Mouse (Mus musculus): Measurements from ENCODE around the gene Dpp4. TPM values are rescaled to one million over a fixed set of nuclear protein-coding genes. Genes with fewer than 3 reads are reported as not detected.
A peak's percentile ranks its signal among the peaks of the same experiment; 100 is the strongest.

The Dpp4 gene
- 14.5 and 15.2 TPM in 2 replicates for polyA plus RNA-seq (2015; fragmentation: Nextera tagmentation; extraction: Ambion mirVana)

DNA sequence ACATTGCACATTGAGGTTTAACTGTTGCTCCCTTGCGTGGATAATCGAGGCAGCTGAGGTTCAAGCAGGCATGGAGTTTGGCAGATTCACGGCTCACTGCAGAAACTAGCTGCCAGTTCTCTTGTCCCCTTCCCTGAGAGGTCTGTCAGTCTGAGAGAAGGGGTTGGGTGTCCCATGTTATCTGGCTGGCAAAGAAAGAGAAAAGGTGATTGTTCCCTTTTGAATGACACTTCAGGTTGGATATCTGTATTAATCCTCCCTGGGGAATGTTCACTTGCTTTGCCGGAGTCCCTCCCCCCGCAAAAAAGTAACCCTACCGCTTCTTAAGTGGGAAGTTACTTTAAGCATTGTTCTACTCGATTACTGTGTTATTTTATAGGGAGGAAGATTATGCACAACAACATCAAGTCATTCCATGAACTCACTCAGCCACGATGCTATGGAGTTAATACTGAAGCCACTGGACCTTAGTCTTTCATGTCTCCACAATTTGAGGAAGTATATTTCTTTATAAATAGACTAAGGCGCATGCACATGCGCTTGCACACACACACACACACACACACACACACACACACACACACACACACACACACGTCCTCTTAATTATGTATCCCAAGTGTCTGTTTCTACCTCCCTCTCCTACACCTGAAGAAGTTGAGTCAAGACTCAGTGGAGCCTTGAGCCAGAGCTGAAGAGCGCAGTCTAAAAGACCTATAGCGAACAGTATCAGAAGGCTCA lies at the start of gene Dpp4:
TSS of gene Dpp4 (minus strand) at position 151 of the 741 bp plus-strand sequence.
- Histone ChIP-seq H3K9ac (0 out of 2 replicates have a peak within 1 kb of the TSS, but pooled peaks have one; percentile 26), H3K4me1 (peaks cover 14% of the 10 kb centered on the region), H3K4me3 (peak within 1 kb of the TSS; percentile 45), H3K9me3 (no peaks in the 10 kb centered on the region), H3K27ac (no peak within 1 kb of the TSS), H3K4me2 (peak within 1 kb of the TSS; percentile 87), H3K36me3 (no peaks in the 10 kb centered on the region), H3K27me3 (peaks cover 18% of the 10 kb centered on the region)
- 48% methylated on average over 13 of the region's 13 CpGs for WGBS
- ATAC-seq (ENCODE audit: insufficient number of reproducible peaks, low FRiP score, low TSS enrichment, low read depth), result no peak

DNA sequence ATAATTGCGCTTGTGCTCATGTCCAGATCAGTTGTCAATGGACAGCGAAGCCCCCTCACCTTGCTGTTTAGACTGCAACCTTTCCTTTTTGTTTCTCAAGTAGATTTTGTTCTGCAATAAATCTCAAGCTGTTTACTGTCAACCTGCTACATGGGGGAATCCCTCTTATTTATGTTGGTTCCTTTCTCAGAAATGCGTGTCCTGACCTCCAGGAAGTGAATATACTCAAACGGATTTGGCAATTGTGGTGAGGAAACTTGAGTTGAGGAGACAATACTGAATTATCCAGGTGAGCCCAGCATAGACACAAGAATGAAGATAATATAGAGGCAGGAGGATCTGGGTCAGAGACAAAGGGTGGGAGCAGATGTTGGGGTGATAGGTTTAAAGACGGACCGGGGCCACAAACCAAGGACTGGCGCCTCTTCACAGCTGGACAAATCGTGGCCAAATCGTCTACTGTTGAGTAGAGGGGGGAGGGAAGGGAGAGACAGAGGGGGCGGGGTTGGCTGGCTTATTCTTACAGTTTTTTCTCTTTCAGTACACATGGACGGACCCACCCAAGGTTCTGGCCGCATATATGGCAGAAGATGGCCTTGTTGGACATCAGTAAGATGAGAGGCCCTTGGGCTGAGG lies 48.9 kb upstream of the Dpp4 start:
- ATAC-seq (ENCODE audit: insufficient number of reproducible peaks, low FRiP score, low TSS enrichment, low read depth), result no peak
- Histone ChIP-seq H3K9me3 (no peaks in the 10 kb centered on the region), H3K36me3 (no peaks in the 10 kb centered on the region), H3K4me3 (no peak overlapping the region), H3K9ac (no peak overlapping the region), H3K4me2 (no peak overlapping the region), H3K4me1 (no peaks in the 10 kb centered on the region), H3K27me3 (no peaks in the 10 kb centered on the region), H3K27ac (no peak overlapping the region)
- 83% methylated on average over 12 of the region's 12 CpGs for WGBS

DNA sequence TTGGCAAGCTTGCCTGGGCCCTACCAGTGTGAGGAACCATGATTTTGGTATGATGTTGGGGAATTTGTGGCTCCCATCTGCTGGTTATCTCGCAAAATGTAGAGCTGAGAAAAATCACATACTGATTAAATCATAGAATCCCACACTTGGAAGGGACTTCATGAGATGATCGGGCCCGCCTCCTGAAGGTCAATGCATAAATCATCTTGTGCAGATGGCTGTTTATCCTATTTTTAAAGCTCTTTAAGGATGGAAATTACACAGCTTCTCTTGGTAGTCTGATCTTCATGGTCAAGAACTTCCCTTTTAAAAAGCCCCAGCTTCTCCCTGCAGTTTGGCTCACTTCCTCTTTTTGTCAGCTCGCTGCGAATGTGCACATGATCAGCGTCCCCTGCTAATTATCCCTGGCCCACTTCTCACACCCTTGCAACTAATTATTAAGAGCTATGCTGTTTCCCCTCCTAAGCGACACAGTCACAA lies 48.2 kb upstream of the Dpp4 start:
- H3K9me3 ChIP-seq, result no peaks in the 10 kb centered on the region
- no peak overlapping the region for H3K4me3 ChIP-seq
- no peak overlapping the region for H3K4me2 ChIP-seq
- no peak for ATAC-seq (ENCODE audit: insufficient number of reproducible peaks, low FRiP score, low TSS enrichment, low read depth)
- no peaks in the 10 kb centered on the region for H3K27me3 ChIP-seq
- H3K9ac ChIP-seq, result no peak overlapping the region
- H3K27ac ChIP-seq, result no peak overlapping the region
- no peaks in the 10 kb centered on the region for H3K36me3 ChIP-seq
- no peaks in the 10 kb centered on the region for H3K4me1 ChIP-seq
- 51% methylated on average over 7 of the region's 7 CpGs for WGBS

DNA sequence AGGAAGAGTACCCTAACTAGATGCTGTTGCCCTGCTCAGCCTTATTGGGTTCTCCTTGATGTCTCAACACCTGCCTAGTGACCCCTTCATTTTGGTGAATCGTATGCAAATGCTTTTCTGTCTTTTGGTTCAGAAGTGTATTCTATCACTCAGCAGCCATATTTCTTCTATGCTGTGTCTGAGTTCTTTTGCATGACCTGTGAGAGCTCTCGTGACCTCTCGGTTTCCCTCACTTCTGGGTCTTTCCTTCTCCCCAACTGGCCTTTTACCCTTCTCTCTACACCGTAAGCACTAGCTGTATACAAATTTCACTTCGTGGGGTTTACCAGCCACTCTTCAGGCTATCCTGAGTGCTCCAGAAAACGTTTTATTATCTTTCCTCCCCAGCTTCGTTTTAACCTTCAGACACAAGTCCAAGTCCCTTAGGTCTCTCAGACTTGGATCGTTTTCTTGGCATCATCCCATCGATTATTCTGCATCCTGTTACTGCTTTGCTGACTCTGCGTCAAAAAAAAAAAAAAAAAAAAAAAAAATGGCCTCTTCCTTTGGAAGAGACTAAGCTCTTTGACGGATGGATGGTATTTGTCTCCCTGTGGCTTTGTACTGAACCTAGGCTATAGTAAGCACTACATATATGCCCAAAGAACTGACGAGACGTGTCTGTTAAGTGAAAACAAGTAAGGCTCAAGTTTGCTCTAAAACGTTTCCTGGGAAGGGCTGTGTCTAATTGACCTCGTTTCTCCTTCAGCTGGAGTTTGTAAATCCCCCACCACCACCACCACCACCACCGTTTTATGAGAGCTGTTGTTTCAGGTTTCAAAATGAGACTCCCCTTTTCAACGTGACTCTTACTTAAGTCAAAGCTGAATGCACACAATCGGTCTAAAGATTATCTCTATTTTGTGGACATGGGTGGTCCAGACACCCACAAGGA lies 47.5 kb upstream of the Dpp4 start:
- Histone ChIP-seq H3K4me2 (no peak overlapping the region), H3K9me3 (no peaks in the 10 kb centered on the region), H3K4me3 (no peak overlapping the region), H3K27me3 (no peaks in the 10 kb centered on the region), H3K27ac (no peak overlapping the region), H3K36me3 (no peaks in the 10 kb centered on the region), H3K9ac (no peak overlapping the region), H3K4me1 (no peaks in the 10 kb centered on the region)
- WGBS, result 42% methylated on average over 18 of the region's 18 CpGs
- ATAC-seq (ENCODE audit: insufficient number of reproducible peaks, low FRiP score, low TSS enrichment, low read depth), result no peak

DNA sequence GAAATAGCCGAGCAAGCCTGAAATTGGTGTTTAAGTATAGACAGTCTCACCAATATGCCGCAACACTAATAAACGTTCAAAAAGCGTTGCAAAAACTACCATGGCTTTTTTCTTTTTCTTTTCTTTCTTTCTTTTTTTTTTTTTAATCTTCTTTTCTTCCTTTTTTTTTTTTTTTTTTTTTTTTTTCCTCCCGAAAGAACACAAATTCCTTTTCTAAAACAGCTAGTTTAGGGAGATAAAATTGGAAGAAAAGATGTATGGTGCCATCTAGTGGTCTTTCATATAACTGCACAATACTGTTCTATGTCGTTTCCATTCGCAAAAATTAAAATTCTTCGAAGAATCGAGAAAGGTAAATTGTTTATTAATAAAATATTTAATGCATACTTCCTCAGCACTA lies 46.0 kb upstream of the Dpp4 start:
- Histone ChIP-seq H3K4me1 (no peaks in the 10 kb centered on the region), H3K36me3 (no peaks in the 10 kb centered on the region), H3K9me3 (no peaks in the 10 kb centered on the region), H3K27ac (no peak overlapping the region), H3K9ac (no peak overlapping the region), H3K27me3 (no peaks in the 10 kb centered on the region), H3K4me3 (no peak overlapping the region), H3K4me2 (no peak overlapping the region)
- no peak for ATAC-seq (ENCODE audit: insufficient number of reproducible peaks, low FRiP score, low TSS enrichment, low read depth)
- WGBS, result 38% methylated on average over 9 of the region's 9 CpGs

DNA sequence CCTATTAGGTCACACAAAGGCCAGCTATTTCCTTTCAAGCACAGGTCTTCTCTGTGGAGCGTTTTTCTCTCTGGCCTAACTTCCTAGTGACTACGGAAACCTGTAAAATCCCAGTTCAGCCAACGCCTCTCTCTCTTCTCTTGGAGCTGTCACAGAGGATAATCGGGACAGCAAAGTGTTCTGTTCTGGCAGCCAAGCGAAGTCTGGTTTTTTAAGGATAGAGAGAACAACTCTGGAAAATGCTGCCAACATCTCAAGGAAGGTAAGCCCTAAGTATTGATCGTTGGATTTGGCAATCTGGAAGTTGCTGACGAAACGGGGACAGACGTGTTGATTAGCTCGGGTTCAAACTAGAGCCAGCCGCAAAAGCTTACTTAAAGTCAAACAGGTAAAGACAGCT lies 43.0 kb upstream of the Dpp4 start:
- Histone ChIP-seq H3K36me3 (no peaks in the 10 kb centered on the region), H3K27ac (no peak overlapping the region), H3K4me2 (no peak overlapping the region), H3K27me3 (no peaks in the 10 kb centered on the region), H3K4me1 (no peaks in the 10 kb centered on the region), H3K9ac (no peak overlapping the region), H3K9me3 (no peaks in the 10 kb centered on the region), H3K4me3 (no peak overlapping the region)
- WGBS, result 79% methylated on average over 11 of the region's 11 CpGs
- no peak for ATAC-seq (ENCODE audit: insufficient number of reproducible peaks, low FRiP score, low TSS enrichment, low read depth)

DNA sequence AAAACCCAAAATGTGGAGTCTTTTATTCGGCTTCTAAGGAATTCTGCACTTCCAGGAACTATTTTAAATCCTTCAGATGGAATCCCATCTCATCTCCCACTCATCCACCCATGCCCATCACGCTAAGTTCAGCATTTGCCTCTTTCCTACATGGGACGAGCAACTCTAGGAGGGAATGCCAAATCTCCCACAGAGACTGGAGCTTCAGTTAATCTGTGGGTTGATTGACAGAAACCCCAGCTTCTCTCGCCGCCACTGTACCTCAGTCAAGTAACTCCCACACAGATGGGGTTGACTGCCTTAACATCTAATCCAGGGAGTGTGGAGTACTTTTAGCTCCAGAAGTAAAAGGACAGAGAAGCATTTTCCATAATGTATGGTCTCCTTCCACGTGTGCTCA lies 42.0 kb upstream of the Dpp4 start:
- WGBS, result 74% methylated on average over 6 of the region's 6 CpGs

DNA sequence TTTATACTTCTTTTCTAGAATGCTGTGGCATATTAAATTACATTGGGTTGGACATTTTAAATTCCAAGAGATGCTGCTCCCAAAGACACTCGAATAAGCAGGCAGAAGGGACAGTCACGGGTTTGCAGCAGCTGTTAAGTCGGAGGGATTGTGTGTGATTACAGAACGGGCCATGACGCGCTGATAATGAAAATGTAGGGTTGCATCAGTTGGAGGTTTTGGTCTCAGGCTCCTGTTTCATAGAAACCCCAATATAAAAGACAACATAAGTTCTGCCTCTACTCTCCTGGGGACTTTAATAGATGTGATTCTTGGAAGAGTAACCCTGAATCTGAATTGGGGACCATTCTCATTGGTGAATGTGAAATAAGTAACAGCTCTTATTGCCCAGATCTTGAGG lies 38.3 kb upstream of the Dpp4 start:
- Histone ChIP-seq H3K4me3 (no peak overlapping the region), H3K4me2 (no peak overlapping the region), H3K9me3 (no peaks in the 10 kb centered on the region), H3K36me3 (no peaks in the 10 kb centered on the region), H3K27me3 (no peaks in the 10 kb centered on the region), H3K9ac (no peak overlapping the region), H3K27ac (no peak overlapping the region), H3K4me1 (no peaks in the 10 kb centered on the region)
- ATAC-seq (ENCODE audit: insufficient number of reproducible peaks, low FRiP score, low TSS enrichment, low read depth), result no peak
- 80% methylated on average over 6 of the region's 6 CpGs for WGBS

More for the DNA sequence above, 42.0 kb upstream of the Dpp4 start:
- no peaks in the 10 kb centered on the region for H3K9me3 ChIP-seq
- H3K4me1 ChIP-seq, result no peaks in the 10 kb centered on the region
- no peaks in the 10 kb centered on the region for H3K36me3 ChIP-seq
- no peak for ATAC-seq (ENCODE audit: insufficient number of reproducible peaks, low FRiP score, low TSS enrichment, low read depth)
- no peak overlapping the region for H3K27ac ChIP-seq
- no peaks in the 10 kb centered on the region for H3K27me3 ChIP-seq
- no peak overlapping the region for H3K4me2 ChIP-seq
- no peak overlapping the region for H3K4me3 ChIP-seq
- no peak overlapping the region for H3K9ac ChIP-seq

DNA sequence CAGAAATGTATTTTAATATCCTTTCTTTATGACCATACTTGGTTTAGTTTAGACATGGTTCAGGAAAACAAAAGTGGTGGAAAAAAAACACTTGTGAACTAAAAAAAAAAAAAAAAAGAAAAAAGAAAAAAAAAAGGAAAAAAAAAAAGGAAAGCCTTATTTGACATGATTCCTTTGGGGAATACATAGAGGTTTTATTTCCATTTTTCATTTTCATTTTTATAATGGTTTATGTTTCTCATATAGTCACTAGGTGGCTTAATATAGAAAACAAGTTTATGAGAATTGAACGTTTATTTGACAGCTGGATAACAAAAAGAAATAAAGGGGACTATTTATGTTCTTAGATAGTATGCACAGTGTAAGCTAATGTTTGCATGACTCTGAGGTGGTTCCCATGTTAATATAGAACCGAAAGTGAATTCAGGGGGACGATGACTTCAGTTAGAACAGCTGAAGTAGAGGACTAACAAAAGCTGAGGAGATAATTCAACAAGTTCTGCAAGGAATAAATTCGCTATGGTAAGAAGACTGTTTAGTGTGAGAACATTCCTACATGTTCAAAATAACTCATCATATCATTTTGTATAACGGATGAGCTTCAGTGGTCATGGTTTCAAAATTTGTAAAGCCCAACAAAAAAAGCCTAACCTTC lies 37.8 kb upstream of the Dpp4 start:
- Histone ChIP-seq H3K9me3 (no peaks in the 10 kb centered on the region), H3K4me1 (no peaks in the 10 kb centered on the region), H3K9ac (no peak overlapping the region), H3K4me2 (no peak overlapping the region), H3K27ac (no peak overlapping the region), H3K4me3 (no peak overlapping the region), H3K36me3 (no peaks in the 10 kb centered on the region), H3K27me3 (no peaks in the 10 kb centered on the region)
- no peak for ATAC-seq (ENCODE audit: insufficient number of reproducible peaks, low FRiP score, low TSS enrichment, low read depth)
- WGBS, result 76% methylated on average over 5 of the region's 5 CpGs

DNA sequence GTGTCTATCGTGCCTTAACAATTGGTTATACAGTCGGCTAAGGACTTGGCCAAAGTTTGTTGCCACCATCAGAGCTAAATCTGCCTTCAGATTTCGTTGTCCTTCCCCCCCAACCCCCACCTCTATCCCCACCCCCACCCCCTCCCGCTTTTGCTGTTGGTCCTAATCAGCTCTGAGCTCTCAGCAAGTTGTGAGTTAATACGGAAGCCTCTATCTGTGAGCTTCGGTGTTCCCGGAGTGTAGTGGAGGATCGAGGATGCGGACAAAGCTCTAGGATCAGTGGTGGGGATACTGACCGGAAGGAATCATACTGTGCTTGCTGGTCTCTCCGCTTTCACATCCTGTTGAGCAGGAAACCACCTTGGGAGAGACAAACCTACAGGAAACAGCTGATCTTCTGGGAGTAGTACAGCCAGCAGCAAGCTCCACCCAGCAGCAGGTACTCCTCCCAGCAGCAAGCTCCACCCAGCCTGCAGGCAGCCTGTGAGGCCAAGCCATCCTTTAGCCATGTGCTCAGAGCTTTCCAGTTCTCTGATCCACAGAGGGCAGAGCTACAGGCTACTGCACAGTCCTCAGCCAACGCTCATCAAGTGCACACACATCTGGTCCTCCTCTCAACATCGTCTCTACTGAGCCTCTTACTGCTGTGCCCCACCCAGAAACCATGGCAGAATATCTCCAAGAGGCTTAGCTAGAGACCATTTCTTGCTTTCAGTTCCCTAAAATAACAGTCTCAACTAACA lies 28.9 kb upstream of the Dpp4 start:
- H3K4me3 ChIP-seq, result no peak overlapping the region
- no peak overlapping the region for H3K27ac ChIP-seq
- WGBS, result 59% methylated on average over 13 of the region's 13 CpGs
- no peak overlapping the region for H3K9ac ChIP-seq
- no peaks in the 10 kb centered on the region for H3K9me3 ChIP-seq
- no peak overlapping the region for H3K4me2 ChIP-seq
- H3K27me3 ChIP-seq, result no peaks in the 10 kb centered on the region
- no peaks in the 10 kb centered on the region for H3K36me3 ChIP-seq
- no peaks in the 10 kb centered on the region for H3K4me1 ChIP-seq
- ATAC-seq (ENCODE audit: insufficient number of reproducible peaks, low FRiP score, low TSS enrichment, low read depth), result 0 out of 2 replicates have a peak, but pooled peaks have one; percentile 30

DNA sequence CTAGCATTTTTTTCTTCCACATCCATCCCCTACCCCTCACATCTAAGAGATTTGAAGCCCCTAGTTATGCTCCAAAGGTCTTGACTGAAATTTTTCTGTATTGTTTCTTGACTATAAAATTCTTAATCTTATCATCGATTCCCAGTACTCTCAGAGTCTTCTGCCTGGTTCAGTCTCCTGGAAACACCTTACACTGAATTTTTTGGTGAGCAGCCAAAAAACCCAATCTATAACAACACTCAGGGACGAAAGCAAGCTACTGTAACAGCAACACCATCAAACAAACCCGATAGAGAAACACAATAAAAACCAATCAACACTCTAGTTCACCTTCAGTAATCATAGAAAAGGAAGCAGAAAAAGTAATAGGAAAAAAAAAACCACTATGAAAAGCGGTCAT lies 28.1 kb upstream of the Dpp4 start:
- no peak overlapping the region for H3K4me2 ChIP-seq
- H3K4me1 ChIP-seq, result no peaks in the 10 kb centered on the region
- H3K9ac ChIP-seq, result no peak overlapping the region
- no peak overlapping the region for H3K27ac ChIP-seq
- no peaks in the 10 kb centered on the region for H3K9me3 ChIP-seq
- 74% methylated on average over 4 of the region's 4 CpGs for WGBS
- no peak for ATAC-seq (ENCODE audit: insufficient number of reproducible peaks, low FRiP score, low TSS enrichment, low read depth)
- no peaks in the 10 kb centered on the region for H3K27me3 ChIP-seq
- H3K36me3 ChIP-seq, result no peaks in the 10 kb centered on the region
- no peak overlapping the region for H3K4me3 ChIP-seq
